Mouse (Mus musculus): ENCODE measurements at regions not wholly inside any gene's neighbourhood (a gene's known extent, or its start where the extent isn't known, plus 50 kb on each side); places are given as distances from the start of the nearest gene placed in this dataset.

GRCm38 (mm10) chr1:194225786-194226185, 392.2 kb upstream of the Plxna2 start:
- WGBS: 7% methylated on average over 1 of the region's 1 CpGs
- Histone ChIP-seq H3K4me1 (ENCODE audit: control insufficient read depth, insufficient read depth, low read length) (peaks cover 31% of the 10 kb centered on the region), H3K4me2 (ENCODE audit: low read length) (no peak overlapping the region), H3K36me3 (ENCODE audit: control insufficient read depth, insufficient read depth, low read length) (no peaks in the 10 kb centered on the region), H3K9ac (ENCODE audit: low read depth, low read length) (no peak overlapping the region), H3K4me3 (ENCODE audit: low read depth, low read length) (no peak overlapping the region), H3K27me3 (ENCODE audit: control insufficient read depth, insufficient read depth, low read depth, low read length) (no peaks in the 10 kb centered on the region), H3K9me3 (replicated peaks; ENCODE audit: control insufficient read depth, low read length, poor library complexity, severe bottlenecking) (no peaks in the 10 kb centered on the region), H3K27ac (ENCODE audit: low read length) (no peak overlapping the region)
- no peak for ATAC-seq

- no peak overlapping the region for H3K27ac ChIP-seq (ENCODE audit: low read length)
- ATAC-seq: no peak
- WGBS: 57% methylated on average over 1 of the region's 1 CpGs
- H3K9me3 ChIP-seq (replicated peaks; ENCODE audit: control insufficient read depth, low read length, poor library complexity, severe bottlenecking): no peaks in the 10 kb centered on the region
- no peak overlapping the region for H3K9ac ChIP-seq (ENCODE audit: low read depth, low read length)
- no peaks in the 10 kb centered on the region for H3K27me3 ChIP-seq (ENCODE audit: control insufficient read depth, insufficient read depth, low read depth, low read length)
- H3K4me3 ChIP-seq (ENCODE audit: low read depth, low read length): no peak overlapping the region
- H3K36me3 ChIP-seq (ENCODE audit: control insufficient read depth, insufficient read depth, low read length): no peaks in the 10 kb centered on the region
- peaks cover 28% of the 10 kb centered on the region for H3K4me1 ChIP-seq (ENCODE audit: control insufficient read depth, insufficient read depth, low read length)
- no peak overlapping the region for H3K4me2 ChIP-seq (ENCODE audit: low read length)
Measured at GRCm38 (mm10) chr1:194224046-194224445, 394.0 kb upstream of the Plxna2 start.

- Histone ChIP-seq H3K4me1 (ENCODE audit: control insufficient read depth, insufficient read depth, low read length) (peaks cover 28% of the 10 kb centered on the region), H3K9ac (ENCODE audit: low read depth, low read length) (no peak overlapping the region), H3K36me3 (ENCODE audit: control insufficient read depth, insufficient read depth, low read length) (no peaks in the 10 kb centered on the region), H3K4me2 (ENCODE audit: low read length) (no peak overlapping the region), H3K9me3 (replicated peaks; ENCODE audit: control insufficient read depth, low read length, poor library complexity, severe bottlenecking) (no peaks in the 10 kb centered on the region), H3K27ac (ENCODE audit: low read length) (no peak overlapping the region), H3K27me3 (ENCODE audit: control insufficient read depth, insufficient read depth, low read depth, low read length) (no peaks in the 10 kb centered on the region), H3K4me3 (ENCODE audit: low read depth, low read length) (no peak overlapping the region)
- 18% methylated on average over 2 of the region's 2 CpGs for WGBS
- no peak for ATAC-seq
Measured at GRCm38 (mm10) chr1:194223610-194224009, 394.4 kb upstream of the Plxna2 start.

GRCm38 (mm10) chr1:194223015-194223414, 395.0 kb upstream of the Plxna2 start:
- Histone ChIP-seq H3K4me1 (ENCODE audit: control insufficient read depth, insufficient read depth, low read length) (peaks cover 28% of the 10 kb centered on the region), H3K9ac (ENCODE audit: low read depth, low read length) (no peak overlapping the region), H3K4me2 (ENCODE audit: low read length) (no peak overlapping the region), H3K27me3 (ENCODE audit: control insufficient read depth, insufficient read depth, low read depth, low read length) (no peaks in the 10 kb centered on the region), H3K9me3 (replicated peaks; ENCODE audit: control insufficient read depth, low read length, poor library complexity, severe bottlenecking) (no peaks in the 10 kb centered on the region), H3K27ac (ENCODE audit: low read length) (no peak overlapping the region), H3K4me3 (ENCODE audit: low read depth, low read length) (no peak overlapping the region), H3K36me3 (ENCODE audit: control insufficient read depth, insufficient read depth, low read length) (no peaks in the 10 kb centered on the region)
- ATAC-seq: peak; percentile 79
- WGBS: 4% methylated on average over 9 of the region's 9 CpGs

GRCm38 (mm10) chr1:194208034-194209000, 409.7 kb upstream of the Plxna2 start:
- Histone ChIP-seq H3K9me3 (replicated peaks; ENCODE audit: control insufficient read depth, low read length, poor library complexity, severe bottlenecking) (no peaks in the 10 kb centered on the region), H3K4me3 (ENCODE audit: low read depth, low read length) (no peak overlapping the region), H3K4me1 (ENCODE audit: control insufficient read depth, insufficient read depth, low read length) (0 out of 2 replicates have a peak, but pooled peaks cover 2% of the 10 kb centered on the region), H3K9ac (ENCODE audit: low read depth, low read length) (no peak overlapping the region), H3K4me2 (ENCODE audit: low read length) (peak overlapping the region; percentile 5; the same call in 1 of the 2 replicates), H3K27ac (ENCODE audit: low read length) (no peak overlapping the region), H3K36me3 (ENCODE audit: control insufficient read depth, insufficient read depth, low read length) (no peaks in the 10 kb centered on the region), H3K27me3 (ENCODE audit: control insufficient read depth, insufficient read depth, low read depth, low read length) (no peaks in the 10 kb centered on the region)
- peak; percentile 71 for ATAC-seq
- 16% methylated on average over 14 of the region's 14 CpGs for WGBS

GRCm38 (mm10) chr1:194197516-194197915, 420.5 kb upstream of the Plxna2 start:
- ATAC-seq: no peak
- 58% methylated on average over 2 of the region's 2 CpGs for WGBS
- H3K27ac ChIP-seq (ENCODE audit: low read length): no peak overlapping the region
- no peaks in the 10 kb centered on the region for H3K4me1 ChIP-seq (ENCODE audit: control insufficient read depth, insufficient read depth, low read length)
- no peak overlapping the region for H3K4me2 ChIP-seq (ENCODE audit: low read length)
- no peaks in the 10 kb centered on the region for H3K9me3 ChIP-seq (replicated peaks; ENCODE audit: control insufficient read depth, low read length, poor library complexity, severe bottlenecking)
- no peak overlapping the region for H3K4me3 ChIP-seq (ENCODE audit: low read depth, low read length)
- H3K36me3 ChIP-seq (ENCODE audit: control insufficient read depth, insufficient read depth, low read length): no peaks in the 10 kb centered on the region
- no peaks in the 10 kb centered on the region for H3K27me3 ChIP-seq (ENCODE audit: control insufficient read depth, insufficient read depth, low read depth, low read length)
- no peak overlapping the region for H3K9ac ChIP-seq (ENCODE audit: low read depth, low read length)

- Histone ChIP-seq H3K9me3 (replicated peaks; ENCODE audit: control insufficient read depth, low read length, poor library complexity, severe bottlenecking) (no peaks in the 10 kb centered on the region), H3K9ac (ENCODE audit: low read depth, low read length) (no peak overlapping the region), H3K36me3 (ENCODE audit: control insufficient read depth, insufficient read depth, low read length) (no peaks in the 10 kb centered on the region), H3K4me3 (ENCODE audit: low read depth, low read length) (no peak overlapping the region), H3K27ac (ENCODE audit: low read length) (no peak overlapping the region), H3K4me2 (ENCODE audit: low read length) (no peak overlapping the region), H3K4me1 (ENCODE audit: control insufficient read depth, insufficient read depth, low read length) (no peaks in the 10 kb centered on the region), H3K27me3 (ENCODE audit: control insufficient read depth, insufficient read depth, low read depth, low read length) (no peaks in the 10 kb centered on the region)
- ATAC-seq: no peak
- 93% methylated on average over 2 of the region's 2 CpGs for WGBS
Measured at GRCm38 (mm10) chr1:194182293-194182692, 435.7 kb upstream of the Plxna2 start.

- Histone ChIP-seq H3K9ac (ENCODE audit: low read depth, low read length) (no peak overlapping the region), H3K27ac (ENCODE audit: low read length) (no peak overlapping the region), H3K27me3 (ENCODE audit: control insufficient read depth, insufficient read depth, low read depth, low read length) (no peaks in the 10 kb centered on the region), H3K9me3 (replicated peaks; ENCODE audit: control insufficient read depth, low read length, poor library complexity, severe bottlenecking) (no peaks in the 10 kb centered on the region), H3K4me3 (ENCODE audit: low read depth, low read length) (no peak overlapping the region), H3K4me1 (ENCODE audit: control insufficient read depth, insufficient read depth, low read length) (no peaks in the 10 kb centered on the region), H3K4me2 (ENCODE audit: low read length) (no peak overlapping the region), H3K36me3 (ENCODE audit: control insufficient read depth, insufficient read depth, low read length) (no peaks in the 10 kb centered on the region)
- no peak for ATAC-seq
- 60% methylated on average over 4 of the region's 4 CpGs for WGBS
Measured at GRCm38 (mm10) chr1:194161469-194161868, 456.5 kb upstream of the Plxna2 start.

GRCm38 (mm10) chr1:194160761-194161461, 457.1 kb upstream of the Plxna2 start:
- 15% methylated on average over 8 of the region's 8 CpGs for WGBS
- no peaks in the 10 kb centered on the region for H3K9me3 ChIP-seq (replicated peaks; ENCODE audit: control insufficient read depth, low read length, poor library complexity, severe bottlenecking)
- no peaks in the 10 kb centered on the region for H3K36me3 ChIP-seq (ENCODE audit: control insufficient read depth, insufficient read depth, low read length)
- no peak; the same call in 1 of the 2 replicates for ATAC-seq
- 0 out of 2 replicates have a peak overlapping the region, but pooled peaks have one; percentile 5 for H3K4me2 ChIP-seq (ENCODE audit: low read length)
- H3K9ac ChIP-seq (ENCODE audit: low read depth, low read length): no peak overlapping the region
- no peaks in the 10 kb centered on the region for H3K27me3 ChIP-seq (ENCODE audit: control insufficient read depth, insufficient read depth, low read depth, low read length)
- H3K4me1 ChIP-seq (ENCODE audit: control insufficient read depth, insufficient read depth, low read length): no peaks in the 10 kb centered on the region
- H3K4me3 ChIP-seq (ENCODE audit: low read depth, low read length): no peak overlapping the region
- H3K27ac ChIP-seq (ENCODE audit: low read length): no peak overlapping the region

All from midbrain, embryonic 16.5 days (tissue).